Mouse (Mus musculus) common myeloid progenitor, adult 5-6 weeks (primary cell): Measurements from ENCODE around the gene Zfp664. TPM values are rescaled to one million over a fixed set of nuclear protein-coding genes. Genes with fewer than 3 reads are reported as not detected.
A peak's percentile ranks its signal among the peaks of the same experiment; 100 is the strongest.

Experiments
- ATAC-seq: replicated peaks from 2 replicates; pipeline ENCODE4 v1.8.0; 2016; ENCODE audit warnings: low read depth, mild to moderate bottlenecking, moderate TSS enrichment, inconsistent platforms; ENCODE audit not compliant: poor library complexity, severe bottlenecking
- total RNA-seq: library from RNA; stranded (forward); fragments of 200-1000, 187-1606 nt; gene quantifications from 2 replicates; pipeline ENCODE4 v1.2.3, GENCODE M21; 2017

Zfp664 gene
- total RNA-seq, 1 experiment from 2014 or later, result 31.2 TPM

DNA sequence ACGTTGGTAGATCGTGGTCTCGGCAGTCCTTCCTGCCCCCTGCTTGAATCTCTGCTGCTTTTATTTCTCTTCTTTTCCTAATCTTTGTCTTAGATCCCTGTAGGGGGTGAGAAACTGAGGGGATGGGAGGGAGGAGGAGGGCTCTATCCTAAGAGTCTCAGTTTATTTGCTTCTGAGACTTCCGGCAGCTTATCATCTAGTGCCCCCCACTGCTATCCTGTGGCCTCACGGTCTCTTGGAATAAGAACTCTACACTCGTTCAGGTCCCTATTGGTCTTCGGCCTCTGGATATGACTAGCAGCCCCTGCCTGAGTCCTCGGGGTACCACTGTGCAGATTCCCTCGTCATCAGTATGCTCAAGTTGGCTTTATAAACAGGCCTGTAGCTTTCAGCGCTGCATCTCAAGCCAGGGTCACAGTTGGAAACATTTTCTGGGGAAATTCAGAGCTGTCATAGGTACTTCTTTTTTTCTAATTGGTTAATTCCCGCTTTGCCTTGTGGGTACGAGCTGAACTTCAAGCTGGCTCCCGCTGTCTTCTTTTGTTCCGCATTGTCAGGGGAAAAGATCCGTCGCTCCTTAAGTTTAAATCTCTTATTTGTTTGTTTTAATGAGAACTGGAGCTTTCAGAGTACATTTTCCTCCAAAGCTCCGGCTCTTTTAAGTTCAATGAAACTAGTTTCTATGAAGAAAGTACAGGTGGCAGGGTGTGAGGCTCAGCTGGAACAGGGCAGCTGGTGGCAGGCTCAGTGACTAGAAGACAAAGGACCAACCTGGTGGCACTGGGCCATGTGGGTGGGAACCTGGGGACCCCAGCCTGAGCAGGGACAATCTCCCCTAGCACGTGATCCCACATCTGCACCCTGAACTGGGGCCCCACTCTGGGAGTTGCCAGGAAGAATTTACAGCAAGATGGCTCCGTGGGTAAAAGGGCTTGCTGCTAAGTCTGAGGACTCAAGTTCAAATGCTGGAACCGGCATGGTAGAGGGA, 50.7 kb downstream of the Zfp664 start:
- no peak for ATAC-seq

DNA sequence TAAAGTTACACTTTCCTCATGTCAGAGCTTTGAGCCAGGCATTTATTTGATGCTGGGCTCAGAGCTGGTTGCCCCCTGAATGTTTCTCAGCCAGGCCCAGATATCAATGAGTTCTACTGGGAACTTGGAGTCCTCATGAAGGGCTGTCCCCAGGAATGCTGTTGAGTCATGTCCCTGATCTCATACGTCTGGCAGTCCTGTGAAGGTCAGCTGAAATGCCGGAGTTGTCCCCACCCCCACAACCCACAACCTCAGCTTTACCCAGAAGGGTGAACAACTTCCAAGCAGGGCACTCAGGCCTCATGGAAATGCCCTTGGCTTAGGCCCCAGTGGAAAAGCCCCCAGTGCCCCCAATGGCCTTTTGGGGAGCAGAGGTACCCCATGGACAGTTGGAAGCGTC, 57.3 kb downstream of the Zfp664 start:
- ATAC-seq, result no peak

DNA sequence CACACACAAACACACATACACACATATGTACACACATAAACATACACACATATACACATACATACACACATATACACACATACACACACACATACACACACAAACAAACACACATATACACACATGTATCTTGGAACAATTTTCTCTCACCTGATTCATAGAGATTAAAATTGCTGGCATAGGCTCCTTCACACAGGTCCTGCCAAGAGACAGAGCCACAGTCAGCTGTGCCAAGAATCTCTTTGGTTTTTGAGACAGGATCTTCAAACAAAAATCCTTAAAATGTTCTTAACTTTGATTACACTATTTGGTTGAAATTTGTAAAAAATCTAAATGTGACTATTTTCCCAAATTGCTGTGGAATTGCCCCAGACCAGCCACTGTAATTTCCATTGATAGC, 58.9 kb downstream of the Zfp664 start:
- ATAC-seq, result no peak

DNA sequence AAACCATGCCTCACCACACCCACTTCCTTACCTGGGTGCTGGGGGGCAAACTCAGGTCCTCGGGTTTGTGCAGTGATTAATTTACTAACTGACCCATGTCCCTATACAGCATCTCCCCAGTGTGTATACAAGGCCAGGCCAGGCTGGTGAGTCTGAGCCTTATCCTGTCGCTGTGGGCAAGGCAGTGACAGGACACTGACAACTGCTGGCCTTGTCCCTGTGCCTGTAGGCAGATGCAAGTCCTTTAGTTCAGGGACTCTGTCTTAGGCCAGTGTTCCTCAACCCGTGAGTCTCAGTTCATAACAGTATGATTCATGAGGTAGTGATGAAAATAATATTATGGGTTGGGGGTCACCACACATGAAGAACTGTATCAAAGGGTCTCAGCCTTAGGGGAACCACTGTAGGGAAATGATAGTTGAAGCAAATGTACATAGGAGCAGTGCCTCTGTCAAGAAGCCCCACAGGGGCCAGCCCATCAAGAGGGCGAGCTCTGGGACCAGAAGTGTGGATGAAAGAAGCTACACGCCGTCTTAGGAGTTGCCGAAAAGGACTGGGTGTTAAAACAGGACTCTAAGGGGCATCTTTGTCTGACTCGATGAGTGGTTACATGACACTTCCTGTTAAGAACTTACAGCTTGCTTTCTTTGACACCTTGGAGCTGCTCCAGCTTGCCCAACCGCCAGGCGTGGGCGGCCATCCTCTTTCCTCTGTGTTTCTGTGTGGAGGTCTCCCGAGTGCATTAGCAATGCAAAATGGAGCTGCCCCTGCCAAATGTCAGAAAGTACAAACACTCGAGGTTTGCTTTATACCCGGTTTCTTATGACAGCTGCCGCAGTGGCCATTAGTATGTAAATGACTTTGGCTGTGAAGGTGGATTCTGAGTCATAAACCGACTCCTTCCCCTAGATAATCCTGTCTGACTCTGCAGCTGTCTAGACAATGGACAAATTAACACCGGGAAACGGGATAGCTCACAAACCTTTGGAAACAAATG, 60.2 kb downstream of the Zfp664 start:
- peak; percentile 78 for ATAC-seq

DNA sequence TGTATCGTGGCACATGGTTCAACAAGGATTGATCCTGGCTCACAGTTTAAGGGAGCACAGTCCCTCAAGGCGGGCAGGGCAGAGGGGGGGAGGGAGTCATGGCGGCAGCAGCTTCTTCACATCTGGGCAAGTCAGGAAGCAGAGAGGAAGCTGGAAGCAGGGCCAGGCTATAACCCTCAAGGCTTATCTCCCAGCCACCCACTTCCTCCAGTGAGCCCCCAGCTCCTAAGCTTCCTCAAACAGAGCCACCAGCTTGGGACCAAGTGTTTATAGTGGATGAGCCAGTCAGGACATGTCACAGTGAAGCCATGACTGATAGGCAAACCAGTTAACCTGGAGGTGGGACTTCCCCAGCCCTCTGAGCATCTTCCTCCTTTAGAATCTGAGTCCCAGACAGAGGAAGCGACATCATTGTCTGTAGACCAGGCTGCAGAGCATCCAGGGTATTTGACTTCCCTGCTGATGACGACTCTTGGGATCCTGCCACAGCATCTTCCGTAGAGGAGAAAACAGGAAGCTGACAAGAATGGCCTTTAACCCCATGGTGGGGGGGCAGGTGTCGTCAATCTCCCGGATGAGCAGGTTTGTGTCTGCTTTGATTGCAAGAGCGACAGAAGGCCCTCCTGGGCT, 67.0 kb downstream of the Zfp664 start:
- ATAC-seq, result peak; percentile 86

DNA sequence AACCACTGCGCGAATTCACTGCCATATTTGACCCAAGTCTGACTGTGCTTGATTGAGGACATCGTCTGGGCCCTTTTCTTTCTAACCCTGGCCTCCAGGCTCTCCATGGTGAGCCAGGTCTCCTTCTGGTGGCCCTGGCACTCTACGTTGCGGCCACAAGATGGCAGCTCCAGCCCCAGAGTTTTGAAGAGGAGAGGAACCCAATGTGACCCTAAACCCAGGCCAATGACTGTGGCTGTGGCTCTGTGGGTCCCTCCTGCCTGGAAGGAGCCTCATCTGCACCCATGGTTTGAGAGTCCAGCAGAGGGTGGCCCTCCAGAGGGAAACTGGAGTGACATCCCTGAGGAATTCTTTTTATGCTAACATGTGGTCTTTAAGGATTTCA, 67.6 kb downstream of the Zfp664 start:
- ATAC-seq, result 0 out of 2 replicates have a peak, but pooled peaks have one; percentile 23

DNA sequence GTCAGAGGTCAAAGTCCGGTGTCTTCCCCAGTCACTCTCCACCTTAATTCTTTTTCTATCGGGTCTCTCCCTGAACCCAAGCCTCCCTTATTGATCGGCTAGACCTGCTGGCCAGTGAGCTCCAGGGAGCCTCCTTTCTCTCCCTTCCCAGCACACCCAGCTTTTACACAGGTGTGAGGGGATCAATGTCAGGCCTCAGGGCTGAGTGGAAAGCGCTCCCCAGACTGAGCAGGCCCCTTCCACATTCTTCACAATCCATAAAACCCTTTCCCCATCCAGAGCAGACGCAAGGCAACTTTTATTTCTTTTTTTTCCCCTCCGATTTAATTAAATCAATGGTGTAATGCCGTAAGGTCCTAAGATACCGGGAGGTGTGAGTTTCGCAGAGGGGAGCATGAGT, 68.1 kb downstream of the Zfp664 start:
- no peak for ATAC-seq

DNA sequence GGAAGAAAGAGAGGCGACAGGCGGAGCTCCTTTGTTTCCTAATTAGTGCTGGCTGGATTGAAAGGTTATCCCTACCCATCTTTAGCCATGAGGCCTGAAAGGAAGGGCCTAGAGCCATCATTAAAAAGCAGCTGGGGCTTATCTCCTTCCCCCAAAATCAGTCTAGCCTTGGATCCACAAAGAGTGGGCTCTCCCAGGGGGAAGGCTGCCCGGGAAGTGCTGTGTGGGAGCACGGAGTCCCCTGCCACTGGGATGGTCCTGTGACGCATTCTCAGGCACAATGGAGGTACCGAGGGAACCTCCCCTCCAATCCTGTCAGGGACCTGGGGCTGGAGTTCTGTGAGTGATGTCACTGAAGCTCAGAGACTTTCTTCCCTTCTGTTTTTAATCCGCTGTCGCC, 68.6 kb downstream of the Zfp664 start:
- ATAC-seq, result no peak

DNA sequence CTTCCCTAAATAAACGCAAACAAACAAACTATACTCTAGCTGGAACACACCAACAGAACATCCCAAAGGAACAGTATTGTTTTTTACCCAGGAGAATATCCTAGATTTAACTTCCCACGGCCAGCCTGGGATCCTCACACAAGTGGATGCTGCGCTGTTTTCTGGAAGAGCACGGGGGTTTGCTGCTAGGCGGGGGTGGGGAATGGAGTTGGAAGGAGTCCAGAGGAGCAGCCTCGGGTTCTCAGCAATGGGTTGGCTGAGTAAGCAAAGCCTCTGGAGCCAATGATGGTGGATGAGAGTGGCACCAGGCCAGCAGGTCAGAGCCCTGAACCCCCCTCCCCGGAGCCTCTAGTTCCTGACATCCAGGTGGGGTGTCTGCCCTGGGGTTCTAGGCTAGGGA, 72.1 kb downstream of the Zfp664 start:
- no peak for ATAC-seq

DNA sequence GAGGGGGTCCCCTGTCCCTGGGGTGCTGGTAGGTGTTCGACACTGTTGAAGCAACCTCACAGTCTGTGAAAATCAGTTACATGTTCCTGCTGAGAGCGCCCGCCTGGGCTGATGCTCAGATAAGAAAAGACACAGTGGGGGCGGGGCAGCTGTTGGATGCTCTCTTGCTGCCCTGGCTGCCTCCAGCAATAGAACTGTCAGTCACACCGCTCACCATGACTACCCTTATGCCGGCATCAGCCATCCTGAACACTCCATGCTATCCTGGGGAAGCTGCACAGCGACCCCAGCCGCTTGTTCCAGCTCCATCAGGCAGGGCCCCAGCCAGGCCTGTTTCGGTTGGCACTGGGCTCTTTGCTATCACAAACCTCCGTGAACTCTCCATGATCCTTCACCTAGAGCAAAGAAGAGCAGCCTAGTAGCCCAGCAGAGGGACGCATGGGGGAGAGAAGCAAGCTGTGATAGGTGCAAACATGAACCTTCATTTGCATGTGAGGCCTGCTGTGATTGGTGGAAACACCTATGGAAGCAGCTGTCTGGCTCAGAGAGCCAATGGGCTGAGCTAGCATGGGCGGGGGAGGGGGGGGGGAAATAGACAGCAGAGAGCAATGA, 80.8 kb downstream of the Zfp664 start:
- ATAC-seq, result no peak

DNA sequence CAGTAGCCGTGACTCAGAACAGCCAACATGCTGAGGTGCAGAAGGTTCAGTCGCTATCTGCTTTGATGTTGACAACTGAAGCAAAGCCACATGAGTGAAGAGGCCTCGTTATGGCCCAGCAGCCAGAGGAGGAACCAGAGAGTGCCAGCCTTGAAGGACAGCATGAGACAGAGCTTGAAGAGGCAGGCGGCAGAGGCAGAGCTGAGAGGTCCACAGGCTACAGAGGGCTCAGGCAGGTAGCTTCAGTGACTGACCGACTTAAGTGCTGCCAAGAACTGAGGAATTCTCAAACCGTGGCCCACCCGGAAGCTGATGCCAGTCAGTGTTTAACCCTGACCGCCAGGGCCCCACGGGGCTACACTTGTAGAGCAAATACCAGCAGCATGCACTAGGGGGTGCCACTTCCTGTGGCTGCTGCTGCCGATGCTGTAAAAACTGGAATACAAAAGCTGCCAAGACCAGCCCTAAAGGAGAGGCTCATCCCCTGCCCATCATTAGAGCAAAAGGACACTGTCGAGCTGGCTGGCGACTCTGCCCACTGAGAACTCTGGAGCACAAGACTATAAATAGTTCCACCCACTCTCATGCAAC, 81.4 kb downstream of the Zfp664 start:
- ATAC-seq, result peak; percentile 92

DNA sequence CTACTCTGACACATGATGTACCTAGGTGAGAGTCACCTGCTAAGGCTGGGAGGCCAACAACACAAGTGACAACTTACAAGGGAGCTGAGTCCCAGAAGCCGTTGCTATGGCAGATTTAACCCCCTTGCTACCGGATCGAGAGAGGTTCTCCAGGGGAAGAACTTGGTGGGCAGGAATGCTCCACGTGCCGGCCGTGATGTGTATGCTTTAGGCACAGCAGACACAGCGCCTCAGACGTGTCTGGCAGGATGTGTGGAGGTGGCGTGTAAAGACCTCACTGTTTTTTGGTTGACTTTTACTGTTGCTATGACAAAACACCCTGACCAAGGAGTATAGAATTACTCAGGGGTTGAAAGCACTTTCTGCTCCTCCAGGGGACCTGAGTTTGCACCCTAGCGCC, 81.9 kb downstream of the Zfp664 start:
- ATAC-seq, result no peak

DNA sequence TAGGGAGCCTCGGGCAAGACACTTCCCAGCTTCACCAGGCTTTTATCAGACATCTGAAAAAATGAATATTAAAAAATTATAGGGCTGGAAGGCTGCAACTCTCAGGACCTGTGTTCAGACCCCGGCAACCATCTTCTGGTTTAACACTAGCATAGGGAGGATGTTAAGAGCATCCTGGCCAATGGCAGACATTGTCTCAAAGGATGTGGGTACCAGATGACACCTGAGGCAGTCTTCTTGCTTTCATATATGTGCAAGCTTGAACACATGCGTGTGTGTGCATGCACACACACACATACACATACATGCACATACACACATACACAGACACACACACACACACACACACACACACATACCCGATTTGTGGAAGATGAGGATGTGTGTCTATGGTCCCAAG, 82.6 kb downstream of the Zfp664 start:
- ATAC-seq, result no peak

DNA sequence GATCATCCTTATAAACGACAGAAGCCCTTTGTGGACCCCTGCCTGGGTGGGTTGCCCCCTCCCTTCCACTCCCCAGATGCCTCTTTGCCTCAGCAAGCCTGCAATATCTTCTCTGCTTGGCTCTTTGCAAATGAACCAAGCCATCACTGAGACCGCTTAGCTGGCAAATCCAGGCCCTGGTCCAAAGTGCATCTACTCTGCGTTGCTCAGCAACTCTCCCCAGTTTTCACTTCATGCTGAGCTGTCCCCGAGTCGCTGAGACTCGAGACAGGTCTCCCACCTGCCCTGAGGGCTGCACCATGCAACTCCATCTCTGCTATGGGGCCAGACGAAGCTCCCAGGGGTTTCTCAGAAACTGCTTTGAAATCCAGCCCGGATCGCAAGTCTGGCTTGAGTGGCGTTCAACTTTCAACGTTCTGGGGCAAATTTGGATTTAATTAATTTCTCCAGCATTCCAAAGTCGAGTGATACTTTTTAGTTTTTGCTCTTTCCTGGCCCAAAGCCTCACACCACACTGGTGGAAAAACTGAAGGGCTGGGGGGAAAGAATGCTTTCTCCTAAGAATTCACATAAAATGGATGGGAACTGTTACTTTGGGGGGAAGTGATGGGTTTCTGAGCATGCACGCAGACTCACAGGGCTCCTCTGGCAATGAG, 88.3 kb downstream of the Zfp664 start:
- no peak for ATAC-seq

DNA sequence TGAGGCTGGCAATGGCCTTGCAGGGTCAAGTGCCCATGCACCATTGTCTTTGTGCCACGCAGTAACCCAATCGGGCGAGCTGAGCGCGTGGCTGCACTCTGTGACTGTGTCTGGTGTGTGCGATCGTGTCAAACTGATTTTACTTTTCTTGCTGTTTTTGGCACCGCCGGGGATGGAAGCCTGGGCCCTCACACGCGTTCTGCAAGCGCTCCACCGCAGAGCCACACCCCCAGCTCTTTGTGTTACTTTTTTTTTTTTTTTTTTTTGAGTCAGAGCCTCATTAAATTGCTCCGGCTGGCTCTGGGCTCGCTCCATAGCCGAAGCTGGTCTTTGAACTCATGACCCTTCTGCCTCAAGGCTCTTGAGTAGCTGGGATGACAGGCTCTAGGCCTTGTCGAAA, 88.8 kb downstream of the Zfp664 start:
- ATAC-seq, result no peak
